Mouse (Mus musculus) heart, postnatal 10 days (tissue): ENCODE results near the gene Htr1d. TPM values are rescaled to one million over a fixed set of nuclear protein-coding genes. Genes with fewer than 3 reads are reported as not detected.

ENCODE experiments used
- DNase-seq, 2 experiments: peaks; one replicate each; pipeline ENCODE4 v3.0.0; 2021
- intact Hi-C: fragments of 180-260 bp; cut with DNase I; formaldehyde crosslinking; loops from one replicate; pipeline ENCODE4 v1.15.1; 2025
- total RNA-seq, 2 experiments: library from RNA; stranded (reverse); gene quantifications; 2 replicates each; pipeline ENCODE4 v1.2.3; 2021

Htr1d gene
- not detected for total RNA-seq

- no peak for DNase-seq
- intact Hi-C loops = no loop called here
Measured at GRCm38 (mm10) chr4:136423224-136423623, at the start of gene Htr1d. Gene Htr1d (plus strand): TSS chr4:136423524.

- intact Hi-C loops = no loop called here
- DNase-seq = no peak
Measured at GRCm38 (mm10) chr4:136377001-136377400, 46.3 kb upstream of the Htr1d start.

GRCm38 (mm10) chr4:136383052-136383451 is 40.3 kb upstream of the Htr1d start:
- intact Hi-C loops = no loop called here
- DNase-seq = no peak

- intact Hi-C loops = no loop called here
- DNase-seq = no peak
Measured at GRCm38 (mm10) chr4:136383839-136384238, 39.5 kb upstream of the Htr1d start.

GRCm38 (mm10) chr4:136387261-136387660 is 36.1 kb upstream of the Htr1d start:
- intact Hi-C loops = no loop called here
- DNase-seq = no peak

GRCm38 (mm10) chr4:136401806-136402205 is 21.5 kb upstream of the Htr1d start:
- intact Hi-C loops = no loop called here
- no peak for DNase-seq

GRCm38 (mm10) chr4:136407831-136408230 is 15.5 kb upstream of the Htr1d start:
- intact Hi-C loops = no loop called here
- DNase-seq = peak; percentile 24 to 31

- DNase-seq = no peak
- intact Hi-C loops = no loop called here
Measured at GRCm38 (mm10) chr4:136411995-136412765, 11.1 kb upstream of the Htr1d start.

- DNase-seq = no peak
- intact Hi-C loops = no loop called here
Measured at GRCm38 (mm10) chr4:136415477-136415876, 7.8 kb upstream of the Htr1d start.

GRCm38 (mm10) chr4:136418962-136419361 is 4.4 kb upstream of the Htr1d start:
- intact Hi-C loops = no loop called here
- DNase-seq = no peak

GRCm38 (mm10) chr4:136419386-136419785 is 3.9 kb upstream of the Htr1d start:
- intact Hi-C loops = no loop called here
- DNase-seq = no peak

- peak; percentile 4 to 12 for DNase-seq
- intact Hi-C loops = no loop called here
Measured at GRCm38 (mm10) chr4:136424120-136424999, 1.0 kb downstream of the Htr1d start.

GRCm38 (mm10) chr4:136425000-136425288 is 1.6 kb downstream of the Htr1d start:
- peak in 1 of 2 experiments; percentile 15 for DNase-seq
- intact Hi-C loops = no loop called here

- DNase-seq = peak; percentile 37 to 38
- intact Hi-C loops = loop anchor here (5.0 kb wide), 1 partner anchor 192 kb away; the partner anchor contains the start of gene Lactbl1
Measured at GRCm38 (mm10) chr4:136430609-136431375, 7.5 kb downstream of the Htr1d start.

- DNase-seq = peak; percentile 62 to 80
- intact Hi-C loops = loop anchor here (5.0 kb wide), 1 partner anchor 191 kb away; the partner anchor contains the start of gene Lactbl1
Measured at GRCm38 (mm10) chr4:136431376-136431693, 8.0 kb downstream of the Htr1d start.

- intact Hi-C loops = loop anchor here (5.0 kb wide), 1 partner anchor 188 kb away; the partner anchor contains the start of gene Lactbl1
- DNase-seq = no peak
Measured at GRCm38 (mm10) chr4:136434029-136434428, 10.7 kb downstream of the Htr1d start.

GRCm38 (mm10) chr4:136439106-136439505 is 15.8 kb downstream of the Htr1d start:
- no peak for DNase-seq

GRCm38 (mm10) chr4:136441354-136442043 is 18.2 kb downstream of the Htr1d start:
- intact Hi-C loops = no loop called here
- DNase-seq = peak in 1 of 2 experiments; percentile 25

More at GRCm38 (mm10) chr4:136439106-136439505, 15.8 kb downstream of the Htr1d start:
- intact Hi-C loops = no loop called here

- DNase-seq = no peak
- intact Hi-C loops = no loop called here
Measured at GRCm38 (mm10) chr4:136444561-136444960, 21.2 kb downstream of the Htr1d start.

GRCm38 (mm10) chr4:136449795-136450194 is 26.5 kb downstream of the Htr1d start:
- intact Hi-C loops = loop anchor here (5.0 kb wide), 2 partner anchors 82 to 153 kb away; partner anchors contain the start of gene Kdm1a

More at GRCm38 (mm10) chr4:136449795-136450194, 26.5 kb downstream of the Htr1d start:
- DNase-seq = no peak
